Mouse (Mus musculus) neural tube, embryonic 14.5 days (tissue): ENCODE measurements around the gene Nhsl1. TPM values are rescaled to one million over a fixed set of nuclear protein-coding genes. Genes with fewer than 3 reads are reported as not detected.

ENCODE experiments used
- ATAC-seq: fragments of 200-750 bp; cut with Nextera tagmentation; 2 replicates; pipeline ENCODE4 v1.8.0; 2017; ENCODE audit warnings: low read depth, mild to moderate bottlenecking, moderate TSS enrichment, moderate library complexity
- H3K27ac ChIP-seq: fragments of 300-500 bp; sonication (generic); 2 replicates; pipeline ENCODE4 v1.5.1; 2014; ENCODE audit warnings: low read depth, mild to moderate bottlenecking, control low read depth, low read length, moderate library complexity, mixed read lengths
- H3K27me3 ChIP-seq: fragments of 300-500 bp; sonication (generic); 2 replicates; pipeline ENCODE4 v1.6.1; 2014; ENCODE audit warnings: low read length; ENCODE audit not compliant: control insufficient read depth, insufficient read depth
- H3K36me3 ChIP-seq: fragments of 300-500 bp; sonication (generic); 2 replicates; pipeline ENCODE4 v1.6.1; 2014; ENCODE audit warnings: low read length, mixed read lengths; ENCODE audit not compliant: control insufficient read depth, insufficient read depth
- H3K4me1 ChIP-seq: fragments of 300-500 bp; sonication (generic); 2 replicates; pipeline ENCODE4 v1.6.1; 2014; ENCODE audit warnings: low read length; ENCODE audit not compliant: control insufficient read depth, insufficient read depth
- H3K4me2 ChIP-seq: fragments of 300-500 bp; sonication (generic); 2 replicates; pipeline ENCODE4 v1.6.1; 2014; ENCODE audit warnings: mild to moderate bottlenecking, low read depth, low read length, control low read depth
- H3K4me3 ChIP-seq: fragments of 300-500 bp; sonication (generic); 2 replicates; pipeline ENCODE4 v1.5.1; 2014; ENCODE audit warnings: low read depth, low read length, control low read depth, mixed read lengths
- H3K9ac ChIP-seq: fragments of 300-500 bp; sonication (generic); replicated peaks from 2 replicates; pipeline ENCODE4 v1.6.1; 2014; ENCODE audit warnings: low read depth, mild to moderate bottlenecking, control low read depth, low read length, mixed read lengths
- H3K9me3 ChIP-seq: fragments of 300-500 bp; sonication (generic); 2 replicates; pipeline ENCODE4 v1.6.1; 2016; ENCODE audit warnings: low read length; ENCODE audit not compliant: control insufficient read depth
- WGBS: fragments of 180-500 bp; shearing (Covaris S2); extraction: QIAGEN DNeasy Blood & Tissue Kit; methylation state at CpG from one replicate; pipeline ENCODE4 v1.1.7; 2014; 5-methylcytosine and 5-hydroxymethylcytosine counted together
- polyA plus RNA-seq: library from polyadenylated mRNA; unstranded; fragments of >200 nt; fragmentation: Nextera tagmentation; extraction: Ambion mirVana; gene quantifications from 2 replicates; pipeline ENCODE4 v1.2.1, GENCODE M21; 2014

Gene Nhsl1
- polyA plus RNA-seq, 1 experiment from 2014 or later, result 21.0 TPM

DNA sequence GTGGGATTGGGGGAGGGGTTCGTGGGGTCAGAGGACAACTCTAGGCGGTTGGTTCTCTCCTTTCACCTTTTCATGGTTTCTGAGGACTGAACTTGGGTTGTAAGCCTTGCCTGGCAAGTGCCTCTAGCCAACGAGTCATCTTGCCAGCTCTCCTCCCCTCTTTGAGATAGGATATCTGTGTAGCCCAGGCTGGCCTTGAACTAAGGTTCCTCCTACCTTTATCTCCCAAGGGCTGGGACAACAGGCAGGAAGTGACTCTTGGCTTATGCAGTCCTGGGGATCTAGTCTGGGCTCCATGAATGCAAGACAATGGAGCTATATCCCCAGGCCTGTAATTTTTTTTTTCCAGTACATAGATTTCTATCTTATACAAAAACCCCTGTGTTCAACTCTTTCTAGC is 135.4 kb downstream of the Nhsl1 start:
- no peak for ATAC-seq
- H3K9me3 ChIP-seq, result no peaks in the 10 kb centered on the region
- H3K9ac ChIP-seq, result no peak overlapping the region
- H3K4me1 ChIP-seq, result peaks cover 8% of the 10 kb centered on the region
- H3K4me3 ChIP-seq, result no peak overlapping the region
- H3K27ac ChIP-seq, result no peak overlapping the region
- 92% methylated on average over 3 of the region's 3 CpGs for WGBS
- H3K27me3 ChIP-seq, result no peaks in the 10 kb centered on the region
- no peak overlapping the region for H3K4me2 ChIP-seq
- H3K36me3 ChIP-seq, result no peaks in the 10 kb centered on the region

DNA sequence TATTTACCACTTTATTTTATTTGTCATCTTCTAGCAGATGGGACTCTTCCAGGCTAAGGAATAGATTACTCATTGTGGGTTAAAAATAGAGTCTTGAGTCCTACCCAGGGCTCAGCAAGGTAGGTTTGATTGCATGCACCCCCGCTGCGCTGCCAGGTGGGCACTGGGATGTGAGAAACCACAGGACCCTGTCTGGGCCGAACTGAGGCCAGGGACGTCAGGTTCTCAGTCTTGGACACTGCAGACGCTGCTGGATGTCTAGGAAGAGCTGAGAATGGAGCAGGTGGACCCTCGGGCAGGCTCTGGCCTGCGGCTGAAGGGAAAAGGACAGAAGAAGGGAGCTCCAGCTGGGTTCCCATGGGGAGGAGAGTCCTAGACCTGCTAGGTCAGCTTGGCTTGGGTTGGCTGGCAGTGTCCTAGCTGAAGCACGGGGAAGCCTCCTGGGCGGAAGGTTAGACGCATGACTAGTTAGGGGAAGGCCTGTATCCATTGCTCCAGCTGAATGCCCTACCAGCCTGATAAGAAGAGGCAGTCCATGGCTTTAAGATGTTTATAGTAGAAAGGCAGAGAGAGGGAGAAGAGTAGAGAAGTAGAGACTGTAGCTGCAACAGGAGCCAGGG is 136.6 kb downstream of the Nhsl1 start:
- H3K36me3 ChIP-seq, result no peaks in the 10 kb centered on the region
- WGBS, result 91% methylated on average over 10 of the region's 10 CpGs
- H3K4me2 ChIP-seq, result no peak overlapping the region
- peaks cover 8% of the 10 kb centered on the region for H3K4me1 ChIP-seq
- no peak overlapping the region for H3K9ac ChIP-seq
- no peak overlapping the region for H3K27ac ChIP-seq
- H3K9me3 ChIP-seq, result no peaks in the 10 kb centered on the region
- ATAC-seq, result no peak
- H3K4me3 ChIP-seq, result no peak overlapping the region
- H3K27me3 ChIP-seq, result no peaks in the 10 kb centered on the region

DNA sequence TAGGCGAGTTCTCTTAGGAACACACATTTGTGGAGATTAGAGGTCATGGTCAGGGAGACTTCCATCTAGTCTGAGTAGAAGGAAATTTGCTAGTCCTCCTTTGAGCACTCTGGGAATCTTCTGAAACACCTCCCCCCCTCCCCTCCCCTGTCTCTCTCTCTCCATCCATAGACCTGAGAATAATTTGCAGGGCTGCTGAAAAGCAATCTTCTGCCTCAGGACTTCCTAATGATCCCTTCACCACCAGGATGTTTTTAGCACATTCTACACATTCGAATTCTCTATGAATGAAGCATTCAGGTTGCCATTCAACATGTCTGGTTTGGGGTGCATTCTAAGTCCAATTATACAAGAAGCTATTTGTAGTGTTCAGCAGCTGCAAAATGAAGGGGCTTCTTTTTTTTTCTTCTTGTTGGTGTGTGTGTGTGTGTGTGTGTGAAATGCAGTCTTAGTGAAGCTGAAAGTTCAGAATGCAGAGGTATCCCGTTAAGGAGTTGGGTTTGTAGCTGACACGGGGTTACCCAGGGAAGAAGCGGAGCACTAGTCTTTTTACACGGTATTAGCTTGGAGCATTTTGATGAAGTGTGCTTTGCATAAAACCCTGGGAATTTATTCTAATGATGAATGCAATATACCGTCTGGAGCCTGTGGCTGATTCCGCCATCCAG is 139.2 kb downstream of the Nhsl1 start:
- WGBS, result 25% methylated on average over 8 of the region's 8 CpGs
- no peak overlapping the region for H3K4me2 ChIP-seq
- H3K27me3 ChIP-seq, result no peaks in the 10 kb centered on the region
- ATAC-seq, result no peak
- H3K27ac ChIP-seq, result no peak overlapping the region
- no peak overlapping the region for H3K9ac ChIP-seq
- no peaks in the 10 kb centered on the region for H3K36me3 ChIP-seq
- H3K4me3 ChIP-seq, result no peak overlapping the region
- H3K4me1 ChIP-seq, result peaks cover 8% of the 10 kb centered on the region
- no peaks in the 10 kb centered on the region for H3K9me3 ChIP-seq

DNA sequence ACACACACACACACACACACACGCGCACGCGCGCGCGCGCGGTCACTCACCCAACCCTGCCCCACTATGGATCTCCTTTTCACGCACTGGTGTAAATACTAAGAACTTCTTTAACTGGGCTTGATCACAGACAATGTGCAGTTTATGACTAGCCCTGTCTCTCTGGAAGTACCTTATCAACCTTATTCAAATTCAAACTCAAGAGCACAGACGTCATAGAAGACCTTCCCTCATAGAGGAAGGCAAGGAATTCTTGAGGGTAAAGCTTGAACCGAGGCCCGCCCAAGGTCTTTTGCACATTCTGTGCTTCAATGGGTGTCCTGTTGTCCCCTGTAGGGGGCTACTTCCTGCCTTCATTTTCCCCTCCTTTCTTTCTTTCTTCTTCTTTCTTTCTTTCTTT is 142.6 kb downstream of the Nhsl1 start:
- WGBS, result 95% methylated on average over 12 of the region's 13 CpGs
- Histone ChIP-seq H3K27ac (no peak overlapping the region), H3K4me1 (peaks cover 11% of the 10 kb centered on the region), H3K36me3 (no peaks in the 10 kb centered on the region), H3K4me3 (no peak overlapping the region), H3K9ac (no peak overlapping the region), H3K9me3 (no peaks in the 10 kb centered on the region), H3K4me2 (no peak overlapping the region), H3K27me3 (no peaks in the 10 kb centered on the region)
- ATAC-seq, result no peak

DNA sequence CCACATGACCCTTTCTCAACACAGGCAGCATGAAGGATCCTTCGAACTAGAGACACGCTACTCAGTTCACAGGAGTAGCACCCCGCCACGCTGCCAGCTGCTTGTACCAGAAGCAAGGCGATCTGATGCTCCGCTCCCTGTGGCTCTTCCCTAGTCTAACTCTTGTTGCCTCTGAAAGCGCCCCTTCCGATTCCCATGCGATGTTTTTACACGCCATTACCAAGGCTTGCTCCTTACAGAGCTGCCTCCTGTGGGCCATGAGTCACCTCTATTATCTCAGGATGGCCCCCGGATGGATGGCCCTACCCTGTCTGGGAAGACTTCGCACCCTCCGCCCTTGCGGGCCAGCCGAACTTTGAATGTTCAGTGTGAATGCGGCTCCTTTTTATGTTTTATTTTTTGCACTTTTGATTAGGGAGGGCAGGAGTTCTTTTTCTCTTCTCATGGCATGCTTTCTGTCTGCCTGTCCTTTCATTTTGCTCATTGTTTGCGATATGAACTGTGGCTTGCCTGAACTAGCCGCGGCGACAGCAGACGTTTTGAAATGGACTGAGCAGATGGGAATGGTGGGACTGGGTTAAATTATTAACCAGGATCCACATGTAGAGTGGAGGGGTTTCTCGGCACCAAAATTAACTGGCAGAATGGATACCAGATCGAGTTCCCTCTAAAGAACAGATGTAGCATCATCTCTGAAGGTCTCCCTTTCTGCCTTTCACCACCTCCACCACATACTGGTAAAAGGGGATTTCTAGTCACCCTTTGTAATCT is 144.5 kb downstream of the Nhsl1 start:
- Histone ChIP-seq H3K27ac (no peak overlapping the region; the same call in 1 of the 2 replicates), H3K9me3 (no peaks in the 10 kb centered on the region), H3K4me2 (peak overlapping the region; percentile 24), H3K27me3 (no peaks in the 10 kb centered on the region), H3K4me3 (no peak overlapping the region), H3K4me1 (peaks cover 5% of the 10 kb centered on the region), H3K36me3 (no peaks in the 10 kb centered on the region), H3K9ac (0 out of 2 replicates have a peak overlapping the region, but pooled peaks have one; percentile 16)
- peak; percentile 32; the same call in 1 of the 2 replicates for ATAC-seq
- 46% methylated on average over 23 of the region's 23 CpGs for WGBS

DNA sequence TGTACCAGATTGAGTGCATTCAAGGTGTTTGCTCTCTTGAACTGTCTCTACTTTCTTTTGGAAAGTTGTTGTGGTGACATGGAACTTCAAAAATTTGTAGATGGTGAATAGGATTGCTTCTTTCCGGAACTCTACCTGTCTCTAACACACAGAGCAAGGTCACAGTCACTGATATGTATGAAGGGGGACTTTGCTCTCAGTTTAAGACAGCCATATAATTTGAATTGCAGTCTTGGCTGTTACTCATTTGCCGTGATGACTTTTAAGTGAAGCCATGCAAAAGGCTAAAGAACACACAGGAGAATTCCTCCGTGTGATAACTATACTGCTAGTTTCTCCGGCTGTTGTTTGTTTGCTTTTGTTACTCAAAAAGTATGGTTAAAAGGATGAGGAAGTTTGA is 149.6 kb downstream of the Nhsl1 start:
- H3K9me3 ChIP-seq, result no peaks in the 10 kb centered on the region
- peaks cover 31% of the 10 kb centered on the region for H3K4me1 ChIP-seq
- no peak overlapping the region for H3K27ac ChIP-seq
- H3K4me2 ChIP-seq, result no peak overlapping the region
- 22% methylated on average over 4 of the region's 4 CpGs for WGBS
- no peak overlapping the region for H3K9ac ChIP-seq
- H3K36me3 ChIP-seq, result peaks cover 4% of the 10 kb centered on the region; the same call in 1 of the 2 replicates
- no peak overlapping the region for H3K4me3 ChIP-seq
- H3K27me3 ChIP-seq, result no peaks in the 10 kb centered on the region
- no peak for ATAC-seq

DNA sequence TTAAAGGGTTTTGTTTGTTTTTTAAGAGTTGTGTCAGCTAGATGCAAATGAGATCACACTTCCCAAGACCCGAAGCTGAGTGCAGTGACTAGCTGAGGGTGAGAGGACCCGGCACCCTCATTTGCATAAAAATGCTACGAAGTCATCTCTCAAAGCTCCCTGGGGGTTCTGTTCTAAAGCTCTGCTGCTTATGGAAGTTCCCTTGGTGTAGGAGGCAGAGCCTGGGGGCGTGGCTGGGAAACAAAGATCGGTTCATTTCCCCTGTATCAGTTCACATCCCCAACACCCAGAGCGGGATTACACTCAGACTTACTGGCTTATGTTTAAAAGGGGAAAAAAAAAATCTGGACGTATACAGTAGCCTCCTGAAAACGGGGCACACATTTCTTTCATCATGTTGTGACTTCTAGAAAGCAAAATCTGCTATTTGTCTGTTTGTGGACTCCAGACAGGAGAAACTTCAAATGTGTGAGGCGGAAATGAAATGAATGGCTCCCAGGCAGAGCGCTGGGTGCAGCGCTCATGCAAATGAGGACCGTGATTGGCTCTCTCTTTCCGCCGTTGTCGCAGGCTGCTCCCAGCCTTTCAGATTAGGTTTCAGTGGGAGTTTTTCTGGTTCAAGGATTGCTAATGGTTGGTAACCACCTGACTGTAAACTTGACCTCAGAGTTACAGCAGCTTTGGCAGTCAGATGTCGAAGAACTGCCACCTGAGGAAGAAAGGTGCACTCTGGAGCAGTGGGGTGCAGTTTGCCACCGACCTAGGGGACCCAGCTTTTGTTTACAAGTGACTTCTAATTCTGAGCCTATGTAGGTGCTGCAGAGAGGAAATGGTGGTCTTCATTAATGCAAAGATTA is 150.7 kb downstream of the Nhsl1 start:
- Histone ChIP-seq H3K4me2 (peak overlapping the region; percentile 70), H3K27ac (peak overlapping the region; percentile 93), H3K4me3 (peak overlapping the region; percentile 40), H3K9me3 (no peaks in the 10 kb centered on the region), H3K4me1 (peaks cover 31% of the 10 kb centered on the region), H3K9ac (peak overlapping the region; percentile 73), H3K36me3 (peaks cover 4% of the 10 kb centered on the region; the same call in 1 of the 2 replicates), H3K27me3 (no peaks in the 10 kb centered on the region)
- under 1% methylated on average over 17 of the region's 17 CpGs for WGBS
- peak; percentile 78 for ATAC-seq

DNA sequence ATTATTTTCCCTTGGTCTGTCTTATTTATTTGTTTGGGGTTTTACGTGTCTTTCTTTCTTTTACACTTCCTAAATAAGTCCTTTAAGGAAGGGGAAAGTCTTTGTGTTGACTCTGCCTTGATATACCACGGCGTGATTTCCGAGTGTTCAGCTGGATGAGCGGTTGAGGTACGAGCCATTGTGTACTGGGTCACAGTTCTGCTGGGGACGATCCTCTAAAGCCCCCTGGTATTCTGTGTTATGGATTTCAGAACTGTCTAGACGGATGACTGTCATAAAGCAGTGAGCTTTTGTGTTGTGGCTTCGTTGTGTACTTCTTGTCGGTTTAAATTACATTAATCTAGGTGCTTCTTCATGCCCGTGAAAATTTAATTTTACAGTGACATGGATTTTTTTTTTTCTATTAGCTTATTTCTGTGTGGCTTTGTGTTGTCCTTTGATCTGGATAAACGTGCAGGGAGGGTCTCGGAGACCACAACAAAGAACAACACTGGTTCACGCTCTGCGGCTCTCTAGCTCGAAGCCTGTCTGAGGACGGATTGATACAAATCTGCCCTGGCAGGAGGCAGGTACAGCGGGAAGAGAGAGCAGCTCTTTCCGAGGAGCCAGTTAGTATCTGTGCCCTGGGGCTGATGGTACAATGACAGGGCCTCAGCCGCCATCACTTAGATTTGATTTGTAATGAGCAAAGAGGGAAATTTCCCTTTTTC is 151.7 kb downstream of the Nhsl1 start:
- WGBS, result 7% methylated on average over 20 of the region's 20 CpGs
- H3K27ac ChIP-seq, result peak overlapping the region; percentile 93
- H3K27me3 ChIP-seq, result no peaks in the 10 kb centered on the region
- ATAC-seq, result peak; percentile 66
- H3K4me3 ChIP-seq, result peak overlapping the region; percentile 40
- H3K9me3 ChIP-seq, result no peaks in the 10 kb centered on the region
- peaks cover 31% of the 10 kb centered on the region for H3K4me1 ChIP-seq
- H3K9ac ChIP-seq, result peak overlapping the region; percentile 73
- peaks cover 4% of the 10 kb centered on the region; the same call in 1 of the 2 replicates for H3K36me3 ChIP-seq
- peak overlapping the region; percentile 70 for H3K4me2 ChIP-seq
